Mouse (Mus musculus): ENCODE data around the gene Bcl2l11.

- TF ChIP-seq CTCF (IDR thresholded peaks at IDR 0.05; ENCODE audit: borderline replicate concordance, insufficient read depth, low read depth, low read length): peak; percentile 23; the same call in 1 of the 2 replicates
- no peak for TF ChIP-seq POLR2A (IDR thresholded peaks at IDR 0.05; ENCODE audit: borderline replicate concordance, insufficient read depth, low read length)
Measured at GRCm38 (mm10) chr2:128122891-128123771, 2.7 kb upstream of the Bcl2l11 start.
